Mouse (Mus musculus) spleen, adult 2 months (tissue): Measurements from ENCODE around the gene Slc18b1. TPM values are rescaled to one million over a fixed set of nuclear protein-coding genes. Genes with fewer than 3 reads are reported as not detected.

Experiments
- DNase-seq, 2 experiments: peaks; one replicate each; pipeline versions ENCODE4 v3.0.0 to v3.0.0-alpha.2; 2012 to 2021; ENCODE audit warnings: low spot score in 2 of 2, low read depth in 1 of 2
- H3K27ac ChIP-seq: fragments of 200-500 bp; 2 replicates; pipeline ENCODE4 v1.5.1; 2012; ENCODE audit warnings: low read length, inconsistent platforms; ENCODE audit not compliant: insufficient read depth
- H3K27me3 ChIP-seq: fragments of 200-500 bp; 2 replicates; pipeline ENCODE4 v1.6.1; 2012; ENCODE audit warnings: mild to moderate bottlenecking, moderate library complexity, low read length, inconsistent platforms; ENCODE audit not compliant: control insufficient read depth, insufficient read depth
- H3K36me3 ChIP-seq: fragments of 200-500 bp; 2 replicates; pipeline ENCODE4 v1.6.1; 2012; ENCODE audit warnings: mild to moderate bottlenecking, low read length, inconsistent platforms; ENCODE audit not compliant: control insufficient read depth, insufficient read depth
- H3K4me1 ChIP-seq: fragments of 200-500 bp; 2 replicates; pipeline ENCODE4 v1.6.1; 2011; ENCODE audit warnings: inconsistent platforms; ENCODE audit not compliant: control insufficient read depth, insufficient read depth, insufficient read length
- H3K4me3 ChIP-seq: fragments of 200-500 bp; 2 replicates; pipeline ENCODE4 v1.5.1; 2011; ENCODE audit warnings: mild to moderate bottlenecking, inconsistent platforms; ENCODE audit not compliant: insufficient read depth, insufficient read length; ENCODE audit errors: extremely low read depth
- CTCF ChIP-seq: fragments of 200-500 bp; IDR thresholded peaks from 2 replicates; pipeline ENCODE4 v1.5.1; 2011; ENCODE audit warnings: mild to moderate bottlenecking, inconsistent platforms; ENCODE audit not compliant: insufficient read depth, insufficient read length, insufficient replicate concordance; ENCODE audit errors: extremely low read depth
- POLR2A ChIP-seq: fragments of 200-500 bp; IDR thresholded peaks from 2 replicates; pipeline ENCODE4 v1.6.1; 2011; ENCODE audit warnings: low read depth, low read length, inconsistent platforms
- whole genome bisulfite sequencing: fragments of 180-500 bp; shearing (Covaris S2); methylation state at CpG from one replicate; pipeline ENCODE4 v1.1.7; 2018; 5-methylcytosine and 5-hydroxymethylcytosine counted together
- polyA plus RNA-seq: library from polyadenylated mRNA; depleted of rRNA; stranded (reverse); fragments of >200 nt; gene quantifications from 2 replicates; pipeline ENCODE4 v1.2.3, GENCODE M21; 2012

The Slc18b1 gene
- polyA plus RNA-seq, 1 experiment: 1.1 TPM

- Histone ChIP-seq H3K4me1 (no peaks in the 10 kb centered on the region; the same call in 1 of the 2 replicates), H3K27me3 (no peaks in the 10 kb centered on the region), H3K4me3 (peak overlapping the region; percentile 73), H3K36me3 (peaks cover 12% of the 10 kb centered on the region), H3K27ac (no peak overlapping the region)
- no peak for TF ChIP-seq POLR2A
- TF ChIP-seq CTCF: no peak
- no peak for DNase-seq
- WGBS: 2% methylated on average over 8 of the region's 8 CpGs
Observed at GRCm38 (mm10) chr10:23788056-23788600, 8.7 kb upstream of the Slc18b1 start.

- Histone ChIP-seq H3K4me3 (no peak overlapping the region), H3K27ac (no peak overlapping the region), H3K4me1 (0 out of 2 replicates have a peak, but pooled peaks cover 1% of the 10 kb centered on the region), H3K27me3 (peaks cover 3% of the 10 kb centered on the region; the same call in 1 of the 2 replicates), H3K36me3 (no peaks in the 10 kb centered on the region)
- WGBS: 86% methylated on average over 9 of the region's 9 CpGs
- DNase-seq: no peak
- TF ChIP-seq CTCF (no peak), POLR2A (no peak)
Observed at GRCm38 (mm10) chr10:23795871-23796520, 790 bp upstream of the Slc18b1 start.

GRCm38 (mm10) chr10:23797606-23798005, 820 bp downstream of the Slc18b1 start:
- Histone ChIP-seq H3K27ac (no peak overlapping the region), H3K36me3 (no peaks in the 10 kb centered on the region), H3K4me1 (0 out of 2 replicates have a peak, but pooled peaks cover 1% of the 10 kb centered on the region), H3K4me3 (no peak overlapping the region), H3K27me3 (peaks cover 3% of the 10 kb centered on the region; the same call in 1 of the 2 replicates)
- DNase-seq: no peak
- WGBS: 57% methylated on average over 3 of the region's 3 CpGs
- no peak for TF ChIP-seq CTCF
- TF ChIP-seq POLR2A: no peak

GRCm38 (mm10) chr10:23798142-23798541, 1.4 kb downstream of the Slc18b1 start:
- Histone ChIP-seq H3K4me1 (0 out of 2 replicates have a peak, but pooled peaks cover 1% of the 10 kb centered on the region), H3K4me3 (no peak overlapping the region), H3K36me3 (no peaks in the 10 kb centered on the region), H3K27ac (no peak overlapping the region), H3K27me3 (peaks cover 3% of the 10 kb centered on the region; the same call in 1 of the 2 replicates)
- no peak for DNase-seq
- 90% methylated on average over 1 of the region's 1 CpGs for WGBS
- TF ChIP-seq CTCF: no peak
- no peak for TF ChIP-seq POLR2A

- Histone ChIP-seq H3K36me3 (no peaks in the 10 kb centered on the region), H3K4me3 (no peak overlapping the region), H3K27ac (no peak overlapping the region), H3K4me1 (0 out of 2 replicates have a peak, but pooled peaks cover 1% of the 10 kb centered on the region), H3K27me3 (peaks cover 3% of the 10 kb centered on the region; the same call in 1 of the 2 replicates)
- DNase-seq: no peak
- TF ChIP-seq POLR2A (no peak), CTCF (no peak)
- 90% methylated on average over 3 of the region's 3 CpGs for WGBS
Observed at GRCm38 (mm10) chr10:23799933-23800332, 3.1 kb downstream of the Slc18b1 start.

- Histone ChIP-seq H3K27me3 (no peaks in the 10 kb centered on the region), H3K27ac (no peak overlapping the region), H3K36me3 (no peaks in the 10 kb centered on the region), H3K4me1 (no peaks in the 10 kb centered on the region; the same call in 1 of the 2 replicates), H3K4me3 (no peak overlapping the region)
- TF ChIP-seq CTCF (no peak), POLR2A (no peak)
- no peak for DNase-seq
- 10% methylated on average over 3 of the region's 3 CpGs for WGBS
Observed at GRCm38 (mm10) chr10:23802911-23803310, 6.1 kb downstream of the Slc18b1 start.

- Histone ChIP-seq H3K4me1 (no peaks in the 10 kb centered on the region; the same call in 1 of the 2 replicates), H3K36me3 (no peaks in the 10 kb centered on the region), H3K4me3 (no peak overlapping the region), H3K27ac (no peak overlapping the region), H3K27me3 (no peaks in the 10 kb centered on the region)
- WGBS: 91% methylated on average over 3 of the region's 3 CpGs
- no peak for DNase-seq
- TF ChIP-seq CTCF: no peak
- TF ChIP-seq POLR2A: no peak
Observed at GRCm38 (mm10) chr10:23804665-23805064, 7.9 kb downstream of the Slc18b1 start.
